Mouse (Mus musculus) bone marrow, adult 2 months (tissue): ENCODE measurements around the gene Ubash3a.

Experiments used
- CTCF ChIP-seq: fragments of 200-500 bp; IDR thresholded peaks from 2 replicates; pipeline ENCODE4 v1.5.1; 2011; ENCODE audit warnings: low read length, control low read depth; ENCODE audit not compliant: control insufficient read depth, insufficient read depth
- POLR2A ChIP-seq: fragments of 200-500 bp; IDR thresholded peaks from 2 replicates; pipeline ENCODE4 v1.6.1; 2011; ENCODE audit warnings: low read depth, mild to moderate bottlenecking, control low read depth, low read length, borderline replicate concordance; ENCODE audit not compliant: control insufficient read depth

- TF ChIP-seq CTCF: no peak
- no peak for TF ChIP-seq POLR2A
Observed at GRCm38 (mm10) chr17:31241156-31241555, 33.5 kb downstream of the Ubash3a start.
